37 mouse cellular contexts compared by ENCODE assay signal in genomic region chr7:41573562-41573961, GRCm38 (mm10). TPM values are rescaled to one million over a fixed set of nuclear protein-coding genes. Genes with fewer than 3 reads are reported as not detected.
"Had no signal": no experiment of that assay in that cellular context is flagged by ENCODE, and none has a peak within 500 bp of the region (broad histone marks: within the 10 kb centered on the region; RNA-seq: fewer than 3 reads in every experiment).

Gene Gm6871, minus strand, starts transcription at chr7:41573662.

RNA-seq across cellular contexts. Expression of gene Gm6871, which starts in this region (rescaled TPM):
- total RNA-seq: left cerebral cortex, postnatal 10 days; left cerebral cortex, postnatal 14 days; left cerebral cortex, postnatal 25 days; left cerebral cortex, postnatal 36 days; left cerebral cortex, postnatal 4 days; liver, adult 2 months; megakaryocyte progenitor cell, adult 5-6 weeks; megakaryocyte, adult 5-6 weeks; megakaryocyte-erythroid progenitor cell, adult 5-6 weeks; midbrain, postnatal 0 days; monocyte, adult 5-6 weeks had no signal
- polyA plus RNA-seq: limb, embryonic 10.5 days; limb, embryonic 11.5 days; limb, embryonic 13.5 days; limb, embryonic 14.5 days; limb, embryonic 15.5 days; liver, adult 2 months; liver, embryonic 11.5 days; liver, embryonic 13.5 days; liver, embryonic 14.5 days; liver, embryonic 15.5 days; liver, embryonic 16.5 days; liver, postnatal 0 days; lung, adult 2 months; lung, embryonic 14.5 days; lung, embryonic 15.5 days; lung, embryonic 16.5 days; lung, postnatal 0 days; macrophage; midbrain, embryonic 10.5 days; midbrain, embryonic 11.5 days; midbrain, embryonic 12.5 days; midbrain, embryonic 13.5 days; midbrain, embryonic 14.5 days; midbrain, embryonic 15.5 days; midbrain, embryonic 16.5 days; midbrain, postnatal 0 days; neural tube, embryonic 11.5 days; neural tube, embryonic 12.5 days had no signal
